Mouse (Mus musculus) layer of hippocampus, postnatal 10 days (tissue): ENCODE data around the gene Atp6v0a1. TPM values are rescaled to one million over a fixed set of nuclear protein-coding genes. Genes with fewer than 3 reads are reported as not detected.
"Not testable (repeated sequence)": the region's sequence is repeated elsewhere in the genome, so short reads cannot be mapped to it uniquely, and the experiment has no call there.

Experiments used
- DNase-seq, 2 experiments: peaks; one replicate each; pipeline ENCODE4 v3.0.0; 2021; ENCODE audit warnings: low spot score in 2 of 2
- total RNA-seq, 2 experiments: library from RNA; stranded (reverse); gene quantifications; 2 replicates each; pipeline ENCODE4 v1.2.3; 2021

Gene Atp6v0a1
- total RNA-seq, 2 experiments from 2014 or later: 424 to 431 TPM

GRCm38 (mm10) chr11:100980438-100980837, 28.8 kb upstream of the Atp6v0a1 start:
- DNase-seq: no peak

GRCm38 (mm10) chr11:100981236-100981635, 28.0 kb upstream of the Atp6v0a1 start:
- no peak for DNase-seq

GRCm38 (mm10) chr11:100982087-100982486, 27.2 kb upstream of the Atp6v0a1 start:
- no peak for DNase-seq

DNA sequence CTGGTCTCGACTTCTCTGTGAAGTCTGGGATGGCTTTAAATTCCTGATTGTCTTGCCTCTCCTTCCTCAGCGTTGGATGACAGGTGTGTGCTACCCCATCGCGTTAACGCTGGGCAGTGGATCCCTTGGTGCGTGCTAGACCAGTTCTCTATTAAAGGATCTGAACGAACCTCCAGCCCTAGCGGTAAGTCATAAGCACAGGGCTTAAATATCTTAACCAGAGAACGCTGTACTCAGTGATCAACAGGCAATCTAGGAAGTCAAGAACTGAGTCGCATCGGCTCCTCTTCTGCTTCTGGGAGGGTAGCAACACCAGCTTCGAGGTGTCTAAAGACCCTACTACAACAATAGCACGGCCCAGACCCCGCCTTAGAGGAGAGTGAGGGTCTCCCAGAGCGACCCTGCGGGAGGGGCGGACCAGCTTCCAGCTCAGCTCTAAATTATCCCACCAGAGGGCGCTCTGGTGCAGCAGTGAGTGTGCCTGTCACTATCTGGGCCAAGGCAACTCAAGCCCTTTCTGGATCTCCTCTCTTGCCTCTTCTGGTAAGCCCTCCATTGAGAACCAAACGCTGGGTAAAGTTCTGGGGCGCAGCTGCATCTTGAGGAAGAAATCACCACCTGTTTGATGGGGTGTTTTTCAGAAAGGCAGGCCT, 26.0 kb upstream of the Atp6v0a1 start:
- DNase-seq: peak; percentile 87 to 89

DNA sequence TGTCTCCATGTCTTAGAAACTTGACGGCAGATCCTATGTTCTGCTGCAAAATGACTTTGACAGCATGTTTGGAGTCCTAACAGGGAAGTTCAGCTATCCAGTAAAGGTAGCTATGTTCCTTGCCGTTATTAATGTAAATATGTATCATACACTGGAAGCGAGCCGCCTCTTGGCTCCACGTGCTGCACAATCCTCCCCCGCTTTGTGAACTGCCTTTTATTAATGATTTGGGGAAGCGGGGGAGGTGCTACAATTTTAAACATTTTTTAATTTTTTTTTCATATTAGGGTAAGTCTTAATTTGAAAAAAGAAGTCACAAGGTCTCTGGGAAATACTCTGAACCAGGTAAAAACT, 25.5 kb upstream of the Atp6v0a1 start:
- no peak for DNase-seq

DNA sequence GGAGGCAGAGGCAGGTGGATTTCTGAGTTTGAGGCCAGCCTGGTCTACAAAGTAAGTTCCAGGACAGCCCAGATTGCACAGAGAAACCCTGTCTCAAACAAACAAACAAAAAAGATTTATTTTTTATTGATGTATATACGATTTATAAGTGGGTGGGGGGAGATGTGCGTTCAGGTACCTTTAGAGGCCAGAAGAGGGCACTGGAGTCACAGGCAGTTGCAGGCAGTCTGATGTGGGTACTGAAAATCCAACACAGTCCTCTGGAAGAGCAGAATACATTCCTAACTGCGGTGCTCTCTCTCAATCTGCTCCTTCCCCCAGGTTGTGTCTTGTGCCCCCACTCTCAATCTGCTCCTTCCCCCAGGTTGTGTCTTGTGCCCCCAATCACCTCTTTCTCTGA, 23.6 kb upstream of the Atp6v0a1 start:
- no peak for DNase-seq

GRCm38 (mm10) chr11:100988674-100989073, 20.6 kb upstream of the Atp6v0a1 start:
- DNase-seq: no peak

DNA sequence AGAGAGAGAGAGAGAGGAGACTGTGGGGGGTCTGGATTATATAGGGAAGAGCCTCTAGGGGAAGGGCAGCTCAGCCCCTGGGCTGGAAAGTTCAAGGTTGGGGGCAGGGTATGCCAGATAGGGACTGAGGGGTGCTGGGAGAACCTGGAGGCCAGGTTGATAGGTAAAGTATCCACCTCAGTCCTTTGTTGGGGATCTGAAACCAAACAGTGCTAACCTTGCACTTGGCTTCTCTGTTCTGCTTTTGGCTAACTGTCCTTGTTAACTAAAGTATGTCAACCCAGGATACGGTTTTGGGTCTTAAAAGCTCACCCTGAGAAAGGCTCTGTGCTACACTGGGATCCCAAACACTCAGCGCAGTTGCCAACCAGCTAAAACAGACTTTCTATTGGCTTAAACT, 19.6 kb upstream of the Atp6v0a1 start:
- no peak for DNase-seq

- DNase-seq: no peak
Measured at GRCm38 (mm10) chr11:100991027-100991534, 18.2 kb upstream of the Atp6v0a1 start.

DNA sequence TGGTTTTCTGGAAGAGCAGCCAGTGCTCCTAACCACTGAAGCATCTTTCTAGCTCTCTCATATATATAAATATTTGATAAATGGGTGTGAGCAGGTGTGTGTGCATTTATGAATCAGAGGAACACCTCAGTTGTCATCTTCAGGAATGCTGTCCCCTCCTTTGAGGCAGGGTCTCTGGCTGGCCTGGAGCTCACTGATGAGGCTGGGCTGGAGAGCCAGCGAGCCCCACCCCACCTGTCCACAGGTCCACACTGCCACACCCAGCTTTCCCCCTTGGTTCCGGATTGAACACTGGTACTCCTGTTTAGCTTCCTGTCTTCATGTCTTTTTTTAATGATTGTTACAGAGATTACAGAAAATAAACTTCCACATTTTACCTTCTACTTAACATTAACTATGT, 15.8 kb upstream of the Atp6v0a1 start:
- DNase-seq: no peak

DNA sequence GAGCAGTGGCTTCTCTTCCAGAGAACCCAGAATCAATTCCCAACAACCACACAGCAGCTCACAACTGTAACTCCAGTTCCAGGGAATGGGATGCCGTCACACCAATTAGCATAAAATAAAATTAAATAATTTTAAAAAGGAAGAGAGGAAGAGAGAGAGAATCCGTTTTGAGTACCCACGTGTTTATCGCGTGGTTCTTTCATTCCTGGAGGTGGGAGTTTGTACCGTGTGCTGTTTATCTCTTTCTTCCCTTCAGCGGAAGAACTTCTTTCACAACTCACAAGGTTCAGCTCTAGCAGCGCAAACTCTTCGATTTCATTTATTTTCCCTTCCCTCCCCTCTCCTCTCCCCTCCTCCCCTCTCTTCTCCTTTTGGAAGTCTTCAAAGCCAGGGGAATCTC, 15.0 kb upstream of the Atp6v0a1 start:
- no peak for DNase-seq

DNA sequence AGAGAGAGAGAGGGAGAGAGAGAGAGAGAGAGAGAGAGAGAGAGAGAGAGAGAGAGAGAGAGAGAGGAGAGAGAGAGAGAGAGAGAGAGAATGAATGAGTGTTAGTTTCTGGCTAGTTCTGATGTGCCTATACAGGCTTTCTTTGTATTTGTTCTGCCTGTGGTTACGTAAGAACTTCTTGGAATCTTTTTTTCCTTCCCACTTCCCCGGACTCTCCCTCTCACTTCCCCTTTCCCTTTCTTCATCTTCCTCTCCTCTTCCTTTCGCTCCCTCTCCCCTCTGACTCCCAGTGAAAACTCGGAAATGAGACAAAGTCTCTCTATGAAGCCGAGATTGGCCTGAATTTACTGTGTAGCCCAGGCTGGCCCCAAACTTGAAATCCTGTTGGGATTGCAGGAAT, 14.6 kb upstream of the Atp6v0a1 start:
- DNase-seq: no peak

GRCm38 (mm10) chr11:100996501-100996900, 12.8 kb upstream of the Atp6v0a1 start:
- DNase-seq: no peak

DNA sequence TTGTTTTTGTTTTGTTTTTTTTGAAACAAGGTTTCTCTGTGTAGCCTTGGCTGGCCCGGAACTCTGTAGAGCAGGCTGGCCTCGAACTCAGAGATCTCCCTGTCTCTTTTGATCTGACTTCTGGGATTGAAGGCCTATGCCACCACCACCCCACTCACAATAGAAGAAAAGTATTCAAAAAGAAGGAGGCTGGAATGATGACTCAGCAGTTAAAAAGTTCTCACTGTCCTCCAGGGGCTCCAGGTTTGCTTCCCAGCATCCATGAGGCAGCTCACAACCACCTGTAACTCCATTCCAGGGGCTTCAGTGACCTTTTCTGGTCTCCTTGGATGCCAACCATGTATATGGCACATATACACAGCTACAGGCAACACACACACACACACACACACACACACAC, 10.4 kb upstream of the Atp6v0a1 start:
- no peak for DNase-seq

GRCm38 (mm10) chr11:100999254-100999653, 10.0 kb upstream of the Atp6v0a1 start:
- no peak for DNase-seq

DNA sequence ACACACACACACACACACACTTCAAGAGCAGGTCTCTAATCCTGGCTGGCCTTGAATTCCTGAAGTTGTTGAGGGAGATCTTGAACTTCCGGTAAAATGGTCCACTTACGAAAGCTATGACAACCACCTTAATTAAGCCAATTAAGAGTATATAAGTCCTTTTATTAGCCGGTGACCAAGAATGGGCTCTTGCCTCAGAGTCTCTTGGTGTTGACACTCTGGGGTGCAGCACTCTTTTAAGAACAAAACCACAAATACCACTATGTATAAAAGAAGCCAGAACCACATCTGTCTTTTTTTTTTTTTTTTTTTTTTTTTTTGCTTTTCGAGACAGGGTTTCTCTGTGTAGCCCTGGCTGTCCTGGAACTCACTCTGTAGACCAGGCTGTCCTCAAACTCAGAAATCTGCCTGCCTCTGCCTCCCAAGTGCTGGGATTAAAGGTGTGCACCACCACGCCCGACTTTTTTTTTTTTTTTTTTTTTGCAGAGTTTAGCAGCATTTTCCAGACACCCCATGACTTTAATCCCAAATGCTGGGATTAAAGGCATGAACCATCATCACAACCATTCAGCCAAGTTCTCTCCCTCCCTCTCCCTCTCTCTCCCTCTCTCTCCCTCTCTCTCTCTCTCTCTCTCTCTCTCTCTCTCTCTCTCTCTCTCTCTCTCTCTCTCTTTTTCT, 7.2 kb upstream of the Atp6v0a1 start:
- DNase-seq: not testable (repeated sequence)

DNA sequence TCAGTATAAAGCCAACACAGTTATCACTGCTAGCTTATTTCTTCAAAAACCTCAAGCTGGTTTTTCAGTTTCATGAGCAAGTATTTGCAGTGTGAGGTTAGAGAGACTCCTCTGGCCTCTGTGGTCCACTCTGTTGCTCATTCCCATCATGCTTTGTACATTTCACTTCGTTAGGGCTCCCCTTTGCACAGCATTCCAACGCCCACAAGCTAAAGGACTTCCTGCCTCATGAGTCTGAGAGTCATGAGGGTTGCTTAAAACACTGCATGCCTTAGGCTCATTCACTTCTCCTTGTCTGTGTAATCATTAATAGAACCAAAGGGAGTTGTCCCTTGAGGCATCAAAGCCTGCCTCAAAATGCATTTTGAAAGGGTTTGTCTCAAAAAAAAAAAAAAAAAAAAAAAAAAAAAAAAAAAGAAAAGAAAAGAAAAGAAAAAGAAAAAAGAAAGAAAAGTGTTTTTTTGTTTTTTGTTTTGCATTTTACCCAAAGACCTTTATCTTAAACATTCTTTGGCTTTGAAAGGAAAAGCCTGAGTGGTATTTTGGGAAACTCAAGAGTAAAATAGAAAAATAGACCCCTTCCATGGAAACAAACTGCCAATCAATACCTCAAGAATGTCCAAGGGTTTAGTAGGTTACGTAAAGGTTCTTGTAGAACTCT, 6.1 kb upstream of the Atp6v0a1 start:
- DNase-seq: no peak

DNA sequence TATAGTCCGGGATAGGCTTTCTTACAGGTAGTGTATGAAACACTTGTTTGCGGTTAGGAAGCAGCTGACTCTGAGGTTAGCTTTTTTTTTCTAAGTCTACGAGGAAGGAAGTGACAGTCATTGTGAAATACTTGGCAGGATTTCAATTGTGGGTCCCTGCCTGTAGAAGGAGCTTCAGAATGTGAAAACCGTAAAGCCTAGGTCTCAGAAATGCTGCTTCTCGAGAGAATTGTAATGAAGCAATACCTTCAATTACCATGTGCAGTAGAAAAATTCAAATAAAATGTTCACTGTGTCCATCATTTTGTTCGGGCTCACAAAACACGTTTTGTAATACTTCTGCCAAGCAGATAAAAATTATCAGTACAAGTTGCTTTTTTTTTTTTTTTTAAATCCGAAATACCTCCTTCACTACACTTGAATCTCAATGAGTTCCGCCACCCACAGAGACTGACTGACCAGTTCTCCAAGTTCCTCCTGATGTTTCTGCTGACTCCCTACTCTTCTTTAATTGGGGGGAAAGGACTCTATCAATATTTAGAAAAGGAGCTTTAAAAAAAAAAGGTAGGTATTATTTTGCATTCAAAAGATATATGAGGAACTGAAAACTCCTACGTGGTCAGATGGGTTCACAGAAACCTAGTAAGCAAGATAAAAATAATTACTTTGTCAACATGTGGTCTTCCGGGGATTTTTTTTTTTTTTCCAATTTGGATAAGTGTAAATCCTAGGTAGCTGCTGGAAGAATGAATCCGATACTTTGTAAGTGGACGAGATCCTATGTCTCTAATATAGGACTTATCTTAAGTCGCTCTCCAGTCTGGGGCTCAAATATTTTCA, 826 bp upstream of the Atp6v0a1 start:
- no peak for DNase-seq

DNA sequence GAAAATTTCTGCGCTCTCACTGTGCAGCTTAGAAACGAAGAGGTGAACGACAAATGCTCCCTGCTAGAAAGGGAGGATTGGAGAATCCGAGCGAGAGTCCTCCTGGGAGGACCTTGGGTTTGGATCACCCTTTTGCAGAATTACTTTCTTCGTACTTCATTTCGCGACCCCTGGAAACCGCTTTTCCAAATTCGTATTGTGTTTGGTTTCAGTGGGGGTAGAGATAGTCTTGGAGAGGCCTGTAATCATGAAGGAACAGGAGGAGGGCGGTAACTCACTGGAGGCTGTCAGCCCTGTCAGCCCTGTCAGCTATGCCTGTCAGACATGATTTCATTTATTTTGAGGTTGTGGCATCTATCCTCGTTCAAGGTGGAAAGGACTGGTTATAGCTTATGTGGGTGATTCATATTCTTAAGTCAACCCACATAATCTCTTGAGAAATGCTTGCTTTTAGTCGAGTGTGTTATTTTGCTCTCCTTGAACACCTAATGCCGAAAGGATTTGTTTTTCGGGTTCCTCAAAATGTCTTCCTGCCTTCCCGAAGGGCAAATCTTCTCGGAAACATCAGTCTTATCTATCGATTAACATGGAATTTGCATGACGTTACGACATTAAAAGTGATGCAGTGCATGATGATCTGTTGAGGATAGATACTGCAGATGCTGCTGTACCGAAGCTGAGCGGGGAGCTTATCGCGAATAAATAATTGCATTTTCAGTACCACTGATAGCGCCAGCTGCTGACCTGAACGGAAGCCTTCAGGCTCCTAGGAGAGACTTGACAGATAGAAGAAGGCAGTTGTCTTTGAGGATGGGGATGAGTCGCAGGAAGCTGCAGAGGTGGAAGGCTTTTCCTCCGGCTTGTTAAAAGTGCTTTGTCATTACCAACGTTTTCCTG, 884 bp downstream of the Atp6v0a1 start:
- DNase-seq: peak; percentile 28 to 33

DNA sequence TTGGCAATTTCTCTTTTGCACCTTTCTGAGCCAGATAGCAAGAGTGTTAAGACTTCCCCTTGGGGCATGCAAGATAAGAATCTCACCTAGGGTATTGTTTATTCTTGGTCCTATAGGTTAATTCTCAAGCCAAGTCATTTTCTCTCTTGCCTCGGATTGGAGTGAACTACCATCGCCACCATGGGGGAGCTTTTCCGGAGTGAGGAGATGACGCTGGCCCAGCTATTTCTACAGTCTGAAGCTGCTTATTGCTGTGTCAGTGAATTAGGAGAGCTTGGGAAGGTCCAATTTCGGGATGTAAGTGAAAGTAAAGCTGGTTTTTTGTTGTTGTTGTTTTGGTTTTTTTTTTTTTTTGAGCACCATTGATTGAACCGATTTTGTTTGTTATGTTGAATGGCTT, 2.4 kb downstream of the Atp6v0a1 start:
- DNase-seq: peak in 1 of 2 experiments; percentile 12
